ENCODE assay signal across 10 mouse cellular contexts in genomic region chr2:18025781-18026115, GRCm38 (mm10). TPM values are rescaled to one million over a fixed set of nuclear protein-coding genes. Genes with fewer than 3 reads are reported as not detected.
DNase-seq lines count a peak whose midpoint lies in the region; ATAC-seq and TF ChIP-seq lines count a peak whose summit lies in the region.
"Had no signal": no experiment of that assay in that cellular context is flagged by ENCODE, and none has a peak within 500 bp of the region (broad histone marks: within the 10 kb centered on the region; RNA-seq: fewer than 3 reads in every experiment).

No protein-coding gene starts in this region.

- H3K4me1 ChIP-seq in testis, adult 2 months (ENCODE audit: control insufficient read depth, insufficient read depth, low read length) = peaks cover 10% of the 10 kb centered on the region
- peaks cover 4 to 5% of the 10 kb centered on the region in 2 experiments for H3K4me1 ChIP-seq in liver, embryonic 14.5 days (replicated peaks; ENCODE audit: control insufficient read depth in 2 of 2, insufficient read depth in 2 of 2, low read length in 1 of 2)

- peak overlapping the region; percentile 81 for H3K4me2 ChIP-seq in liver, embryonic 14.5 days (ENCODE audit: low read depth)

- H3K9me3 ChIP-seq in liver, embryonic 14.5 days (ENCODE audit: control insufficient read depth, low read length) = no peaks in the 10 kb centered on the region

- no peak for TF ChIP-seq EP300 in liver, embryonic 14.5 days (IDR thresholded peaks at IDR 0.05; ENCODE audit: low read depth)

- WGBS in liver, embryonic 14.5 days (ENCODE audit: insufficient replicate concordance) = 2% methylated on average over 14 of the region's 14 CpGs

- H3K27ac ChIP-seq in gastrocnemius, adult 2 months = peak overlapping the region; percentile 60; the same call in 1 of the 2 replicates
- H3K27ac ChIP-seq in testis, adult 2 months (ENCODE audit: control insufficient read depth, insufficient read depth, low read depth, low read length) = no peak overlapping the region
- H3K27ac ChIP-seq in liver, embryonic 14.5 days = no peak overlapping the region

- peak overlapping the region; percentile 35; the same call in 1 of the 2 replicates for H3K9ac ChIP-seq in liver, embryonic 14.5 days (replicated peaks)

- H3K4me3 ChIP-seq in gastrocnemius, adult 2 months = peak overlapping the region; percentile 91
- H3K4me3 ChIP-seq in testis, adult 2 months (ENCODE audit: control insufficient read depth, low read depth, low read length) = peak overlapping the region; percentile 71
- peak overlapping the region; percentile 36 to 57 for H3K4me3 ChIP-seq in liver, embryonic 14.5 days (ENCODE audit: insufficient read depth in 1 of 2, low read depth in 2 of 2, low read length in 2 of 2)

- no peak for TF ChIP-seq POLR2A in testis, adult 2 months (IDR thresholded peaks at IDR 0.05; ENCODE audit: control insufficient read depth, low read depth, low read length)

- H3K27me3 ChIP-seq in testis, adult 2 months (ENCODE audit: control insufficient read depth, insufficient read depth, low read length) = no peaks in the 10 kb centered on the region
- peaks cover 52% of the 10 kb centered on the region for H3K27me3 ChIP-seq in liver, embryonic 14.5 days (ENCODE audit: control insufficient read depth, insufficient read depth, low read length)

- no peak for TF ChIP-seq CTCF in gastrocnemius, adult 2 months (IDR thresholded peaks at IDR 0.05)
- TF ChIP-seq CTCF in testis, adult 2 months (IDR thresholded peaks at IDR 0.05; ENCODE audit: control insufficient read depth, insufficient read depth, insufficient replicate concordance, low read depth, low read length) = no peak
- TF ChIP-seq CTCF in liver, embryonic 14.5 days (IDR thresholded peaks at IDR 0.05; ENCODE audit: low read depth) = no peak

- ATAC-seq in liver, embryonic 14.5 days (ENCODE audit: insufficient read depth) = no peak
- no peak for ATAC-seq in CD4-positive, CD25-positive, alpha-beta regulatory T cell, adult 4 months

- no peak for DNase-seq in gastrocnemius, adult 2 months
- DNase-seq in gastrocnemius, adult 8-10 months (ENCODE audit: low spot score in 2 of 2) = no peak
- no peak for DNase-seq in testis, postnatal 14 days (ENCODE audit: low spot score)
- DNase-seq in liver, embryonic 14.5 days (ENCODE audit: low read depth in 3 of 3, low spot score in 3 of 3) = no peak
- no peak for DNase-seq in right cerebral cortex, postnatal 4 days
- DNase-seq in gastrocnemius, postnatal 25 days = no peak

- H3K36me3 ChIP-seq in testis, adult 2 months (ENCODE audit: control insufficient read depth, insufficient read depth, low read length) = no peaks in the 10 kb centered on the region
- H3K36me3 ChIP-seq in liver, embryonic 14.5 days (replicated peaks; ENCODE audit: control insufficient read depth, insufficient read depth, low read depth) = no peaks in the 10 kb centered on the region

- intact Hi-C loops in gastrocnemius, adult 2 months (cut with DNase I) = loop anchor here (5.0 to 10.0 kb wide), 6 partner anchors 42 to 1252 kb away; partner anchors contain the start of gene Spag6

RNA-seq across cellular contexts. Expression of gene A930004D18Rik, which starts 11.8 kb away (rescaled TPM):
- total RNA-seq in gastrocnemius, adult 2 months (2021) = under 1 TPM; 0.20 to 0.59 TPM
- under 1 TPM in 2 of 4 experiments, not detected in 2; 0.17 to 0.38 TPM for total RNA-seq in gastrocnemius, adult 8-10 months (2022)
- 0.07 and 0.29 TPM in 2 replicates for polyA plus RNA-seq in testis, adult 2 months (2012; rRNA removed)
- 0.32 and 0.48 TPM in 2 replicates for polyA plus RNA-seq in liver, embryonic 14.5 days (2012; rRNA removed)
- 0.36 and 0.81 TPM in 2 replicates for polyA plus RNA-seq in liver, embryonic 14.5 days (2014; fragmentation: Nextera tagmentation; extraction: Ambion mirVana)
- polyA plus RNA-seq in CD4-positive, CD25-positive, alpha-beta regulatory T cell, adult 4 months (2017; shearing (Covaris generic)) = 1 to 10 TPM; 2.0 to 2.1 TPM
- 1 to 10 TPM in 1 of 2 experiments, under 1 TPM in 1; 0.20 to 1.6 TPM for total RNA-seq in gastrocnemius, postnatal 25 days (2021)
- total RNA-seq: granulocyte monocyte progenitor cell, adult 5-6 weeks had no signal

RNA-seq across cellular contexts. Expression of gene Skida1, which starts 23.1 kb away (rescaled TPM):
- under 1 TPM; 0.14 to 0.46 TPM for total RNA-seq in gastrocnemius, adult 2 months (2021)
- total RNA-seq in gastrocnemius, adult 8-10 months (2022) = under 1 TPM; 0.07 to 0.34 (median 0.13) TPM
- polyA plus RNA-seq in testis, adult 2 months (2012; rRNA removed) = 0.06 and 0.23 TPM in 2 replicates
- polyA plus RNA-seq in liver, embryonic 14.5 days (2012; rRNA removed) = 0.48 and 0.60 TPM in 2 replicates
- 0.27 and 0.43 TPM in 2 replicates for polyA plus RNA-seq in liver, embryonic 14.5 days (2014; fragmentation: Nextera tagmentation; extraction: Ambion mirVana)
- polyA plus RNA-seq in CD4-positive, CD25-positive, alpha-beta regulatory T cell, adult 4 months (2017; shearing (Covaris generic)) = under 1 TPM in 1 of 2 experiments, not detected in 1; 0.74 TPM
- under 1 TPM; 0.32 to 0.54 TPM for total RNA-seq in gastrocnemius, postnatal 25 days (2021)
- total RNA-seq: granulocyte monocyte progenitor cell, adult 5-6 weeks had no signal

RNA-seq across cellular contexts. Expression of gene H2al2a, which starts 29.0 kb away (rescaled TPM):
- not detected for total RNA-seq in gastrocnemius, adult 2 months (2021)
- not detected for total RNA-seq in gastrocnemius, adult 8-10 months (2022)
- polyA plus RNA-seq in testis, adult 2 months (2012; rRNA removed) = 553 and 559 TPM in 2 replicates
- not detected in 2 replicates for polyA plus RNA-seq in liver, embryonic 14.5 days (2012; rRNA removed)
- polyA plus RNA-seq in liver, embryonic 14.5 days (2014; fragmentation: Nextera tagmentation; extraction: Ambion mirVana) = not detected in 2 replicates
- not detected for polyA plus RNA-seq in CD4-positive, CD25-positive, alpha-beta regulatory T cell, adult 4 months (2017; shearing (Covaris generic))
- total RNA-seq in gastrocnemius, postnatal 25 days (2021) = not detected
- total RNA-seq: adrenal gland, postnatal 25 days; granulocyte monocyte progenitor cell, adult 5-6 weeks had no signal

RNA-seq across cellular contexts. Expression of gene Mllt10, which starts 29.3 kb away (rescaled TPM):
- 10 to 100 TPM; 24.0 to 24.1 TPM for total RNA-seq in gastrocnemius, adult 2 months (2021)
- total RNA-seq in gastrocnemius, adult 8-10 months (2022) = 10 to 100 TPM; 17.3 to 22.4 (median 20.5) TPM
- polyA plus RNA-seq in testis, adult 2 months (2012; rRNA removed) = 155 and 165 TPM in 2 replicates
- polyA plus RNA-seq in liver, embryonic 14.5 days (2012; rRNA removed) = 13.4 and 16.4 TPM in 2 replicates
- polyA plus RNA-seq in liver, embryonic 14.5 days (2014; fragmentation: Nextera tagmentation; extraction: Ambion mirVana) = 14.4 and 19.7 TPM in 2 replicates
- 10 to 100 TPM; 34.9 to 41.4 TPM for polyA plus RNA-seq in CD4-positive, CD25-positive, alpha-beta regulatory T cell, adult 4 months (2017; shearing (Covaris generic))
- total RNA-seq in gastrocnemius, postnatal 25 days (2021) = 10 to 100 TPM; 15.1 to 18.5 TPM
